Mouse (Mus musculus) macrophage (primary cell): ENCODE data around the gene Alad. TPM values are rescaled to one million over a fixed set of nuclear protein-coding genes. Genes with fewer than 3 reads are reported as not detected.
"Not testable (repeated sequence)": the region's sequence is repeated elsewhere in the genome, so short reads cannot be mapped to it uniquely, and the experiment has no call there.

Experiments used
- H3K27ac ChIP-seq: fragments of 350-480 bp; formaldehyde crosslinking; 2 replicates; pipeline ENCODE4 v1.9.0; 2021
- H3K36me3 ChIP-seq: fragments of 350-480 bp; formaldehyde crosslinking; 2 replicates; pipeline ENCODE4 v1.9.0; 2021; ENCODE audit errors: inconsistent target
- H3K4me3 ChIP-seq: fragments of 350-480 bp; formaldehyde crosslinking; 2 replicates; pipeline ENCODE4 v1.9.0; 2021; ENCODE audit errors: inconsistent target
- H3K79me2 ChIP-seq: fragments of 350-480 bp; formaldehyde crosslinking; 2 replicates; pipeline ENCODE4 v1.9.0; 2021; ENCODE audit errors: inconsistent target
- whole genome bisulfite sequencing: methylation state at CpG from one replicate; pipeline ENCODE4 v1.1.7; 2026; ENCODE audit warnings: inconsistent platforms; ENCODE audit not compliant: missing documents; 5-methylcytosine and 5-hydroxymethylcytosine counted together
- polyA plus RNA-seq: library from polyadenylated mRNA; stranded (reverse); fragments of 250-400 nt; gene quantifications from 3 replicates; pipeline ENCODE4 v1.2.4, GENCODE M21; 2018; ENCODE audit warnings: inconsistent platforms

The Alad gene
- polyA plus RNA-seq, 1 experiment from 2014 or later: 5.7 TPM

DNA sequence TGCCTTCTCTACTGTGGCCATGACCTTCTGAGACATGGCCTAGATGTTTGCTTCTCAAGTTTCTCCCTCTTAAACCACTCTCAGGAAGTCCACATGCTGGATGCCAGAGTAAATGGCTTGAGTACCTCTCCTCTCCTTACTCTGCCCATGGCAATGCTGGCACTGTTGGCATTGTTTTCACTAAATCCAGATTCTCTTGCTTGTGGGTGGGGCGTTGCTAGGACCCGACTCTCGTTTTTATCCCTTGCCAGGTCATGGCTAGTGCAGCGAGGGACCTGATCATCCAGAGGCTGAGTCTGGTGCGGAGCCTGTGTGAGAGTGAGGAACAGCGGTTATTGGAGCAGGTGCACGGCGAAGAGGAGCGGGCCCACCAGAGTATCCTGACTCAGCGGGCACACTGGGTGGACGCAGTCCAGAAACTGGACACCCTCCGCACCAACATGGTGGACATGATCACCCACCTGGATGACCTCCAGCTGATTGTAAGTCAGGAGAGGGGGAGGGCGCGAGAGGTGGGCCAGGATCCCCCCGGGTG, 33.5 kb downstream of the Alad start:
- H3K4me3 ChIP-seq: no peak overlapping the region
- WGBS: 96% methylated on average over 15 of the region's 15 CpGs
- H3K27ac ChIP-seq: no peak overlapping the region
- H3K36me3 ChIP-seq: no peaks in the 10 kb centered on the region
- H3K79me2 ChIP-seq: no peaks in the 10 kb centered on the region

DNA sequence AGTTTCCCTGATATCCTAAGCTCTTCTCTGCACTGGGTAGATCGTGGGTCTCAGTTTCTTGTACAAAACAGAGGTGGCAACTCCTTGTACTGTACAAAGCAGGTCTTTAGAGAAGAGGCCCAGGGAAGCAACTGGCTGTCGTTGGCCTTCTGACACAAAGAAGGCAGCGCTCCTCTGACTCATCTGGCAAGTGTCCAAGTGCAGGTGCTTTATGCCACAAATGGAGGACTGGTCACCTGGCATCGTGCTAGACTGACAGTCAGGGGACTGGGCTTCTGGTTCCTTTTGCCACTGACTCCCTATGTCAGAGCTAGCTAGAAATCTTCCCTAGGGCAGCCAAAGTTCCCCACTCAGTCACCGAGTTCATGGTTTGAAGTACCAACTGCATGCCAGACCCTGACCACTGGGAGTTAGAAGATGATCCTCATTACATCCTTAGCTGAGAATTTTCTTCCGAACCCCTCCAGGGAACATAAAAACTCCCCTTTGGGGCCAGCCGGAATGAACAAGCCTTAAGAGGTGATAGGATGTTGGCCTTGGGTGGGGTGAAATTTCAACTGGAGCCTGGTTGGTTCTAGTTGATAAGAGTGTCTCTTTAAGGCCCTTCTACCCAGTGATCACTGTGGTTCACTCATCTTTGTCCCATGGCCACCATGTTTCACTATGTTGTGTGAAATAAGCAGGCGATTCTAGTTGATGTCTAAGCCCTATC, 34.1 kb downstream of the Alad start:
- Histone ChIP-seq H3K4me3 (no peak overlapping the region), H3K79me2 (no peaks in the 10 kb centered on the region), H3K36me3 (no peaks in the 10 kb centered on the region), H3K27ac (no peak overlapping the region)
- WGBS: 79% methylated on average over 8 of the region's 8 CpGs

DNA sequence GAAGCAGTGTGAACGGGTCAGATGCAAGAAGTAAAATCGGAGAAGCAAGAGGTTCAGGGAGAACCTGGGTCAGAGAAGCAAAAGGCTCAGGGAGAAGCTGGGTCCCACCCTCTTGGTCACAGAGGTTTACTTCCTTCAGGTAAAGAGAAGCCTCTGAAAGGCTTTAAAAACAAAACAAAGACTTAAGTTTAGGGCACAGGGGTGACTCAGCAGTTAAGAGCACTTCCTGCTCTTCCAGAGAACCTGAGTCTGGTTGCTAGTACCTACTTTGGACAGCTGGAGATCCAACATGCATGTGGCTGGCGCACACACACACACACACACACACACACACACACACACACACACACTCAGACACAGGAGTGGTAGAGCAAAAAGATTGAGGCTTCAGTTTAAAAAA, 34.8 kb downstream of the Alad start:
- Histone ChIP-seq H3K36me3 (no peaks in the 10 kb centered on the region), H3K4me3 (no peak overlapping the region), H3K79me2 (no peaks in the 10 kb centered on the region), H3K27ac (no peak overlapping the region)
- WGBS: 48% methylated on average over 3 of the region's 3 CpGs

DNA sequence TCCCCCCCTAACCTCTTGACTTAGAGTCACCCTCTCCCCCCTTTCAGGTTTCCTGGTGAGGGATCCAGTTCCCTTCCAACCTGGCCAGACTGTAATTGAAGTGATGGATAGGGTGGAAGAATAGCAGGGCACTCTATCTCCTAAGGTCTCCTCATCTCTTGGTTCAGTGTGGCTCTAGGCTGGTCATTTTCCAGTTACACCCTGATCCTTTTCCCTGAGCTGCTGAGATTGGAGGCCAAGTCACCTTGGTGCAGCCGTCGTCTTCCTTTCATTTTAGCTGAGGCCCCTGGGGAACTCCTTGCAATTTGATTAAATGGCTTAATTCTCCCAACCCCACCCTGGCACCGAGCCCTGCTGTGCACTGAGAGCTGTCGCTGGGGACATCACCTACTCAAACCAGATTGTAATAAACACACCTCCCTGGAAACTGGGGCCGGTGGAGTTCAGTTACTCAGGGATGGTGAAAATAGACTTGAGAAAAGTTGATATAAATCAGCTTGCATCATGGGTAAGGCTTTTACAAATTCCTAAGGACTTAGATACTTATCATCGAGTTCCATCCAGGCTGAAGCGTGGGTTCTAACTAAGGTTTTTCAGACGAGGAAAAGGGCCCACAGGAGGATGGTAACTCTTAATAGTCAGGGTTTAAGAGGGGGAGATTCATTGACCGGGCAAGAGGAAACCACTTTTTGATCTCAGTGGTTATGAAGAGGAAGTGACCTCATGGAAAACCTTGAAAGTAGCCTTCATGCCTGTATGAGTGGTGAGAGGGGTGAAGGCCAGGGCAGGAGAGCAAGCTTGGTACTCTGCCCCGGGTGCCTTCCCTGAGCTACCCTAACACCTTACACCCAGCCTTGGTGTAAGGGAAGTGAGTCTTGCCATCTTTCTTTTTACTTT, 38.8 kb downstream of the Alad start:
- Histone ChIP-seq H3K79me2 (no peaks in the 10 kb centered on the region), H3K27ac (no peak overlapping the region), H3K4me3 (no peak overlapping the region), H3K36me3 (no peaks in the 10 kb centered on the region)
- 11% methylated on average over 10 of the region's 10 CpGs for WGBS

DNA sequence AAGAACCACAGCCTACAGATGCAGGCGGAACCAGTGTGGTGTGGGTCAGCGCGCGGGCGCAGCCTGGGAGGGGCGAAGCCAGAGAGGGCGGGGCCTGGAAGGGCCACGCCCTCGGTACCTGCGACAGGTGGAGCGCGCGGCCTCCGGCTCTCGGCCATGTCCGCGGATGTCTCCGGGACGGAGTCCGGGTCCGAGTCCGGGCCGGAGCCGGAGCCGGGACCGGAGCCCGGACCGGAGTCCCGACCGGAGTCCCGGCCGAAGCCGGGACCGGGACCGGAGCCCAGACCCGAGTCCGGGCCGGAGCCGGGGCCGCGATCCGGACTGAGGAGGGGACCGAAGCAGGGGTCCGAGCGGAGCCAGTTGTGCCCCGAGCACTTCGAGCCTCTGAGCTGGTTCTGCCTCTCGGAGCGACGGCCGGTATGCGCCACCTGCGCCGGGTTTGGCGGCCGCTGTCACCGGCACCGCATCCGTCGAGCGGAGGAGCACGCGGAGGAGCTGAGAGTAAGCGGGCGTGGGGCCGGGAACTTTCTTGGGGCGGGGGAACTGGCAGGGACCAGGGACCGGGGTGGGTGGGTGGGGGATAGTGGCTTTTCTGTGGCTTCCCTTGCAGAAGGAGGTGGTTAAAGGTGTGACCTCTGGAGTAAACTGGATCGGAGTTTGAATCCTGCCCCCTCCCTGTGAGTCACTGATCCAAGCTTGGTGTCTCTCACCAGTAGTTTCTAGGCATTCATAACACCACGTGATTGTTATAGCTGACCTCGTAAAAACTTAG, 39.6 kb downstream of the Alad start, which contains the start of gene Bspry:
Gene Bspry, plus strand, starts transcription at position 117 of the 772 bp plus-strand sequence.
- WGBS: 3% methylated on average over 70 of the region's 71 CpGs

DNA sequence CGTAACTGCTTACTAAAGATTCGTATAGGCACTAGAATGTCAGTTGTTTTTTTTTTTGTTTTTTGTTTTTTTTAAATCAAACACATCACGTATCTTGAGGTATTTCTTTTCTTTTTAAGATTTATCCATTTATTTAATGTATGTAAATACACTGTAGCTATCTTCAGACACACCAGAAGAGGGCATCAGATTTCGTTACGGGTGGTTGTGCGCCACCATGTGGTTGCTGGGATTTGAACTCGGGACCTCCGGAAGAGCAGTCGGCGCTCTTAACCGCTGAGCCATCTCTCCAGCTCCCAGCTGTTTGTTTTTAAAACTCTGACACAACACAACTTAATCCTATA, 40.2 kb downstream of the Alad start:
- WGBS: 9% methylated on average over 11 of the region's 11 CpGs
- not testable (repeated sequence) for H3K36me3 ChIP-seq, H3K27ac ChIP-seq, H3K79me2 ChIP-seq
- peak overlapping the region; percentile 19 for H3K4me3 ChIP-seq

More for the DNA sequence above, 39.6 kb downstream of the Alad start, which contains the start of gene Bspry:
- H3K36me3 ChIP-seq: no peaks in the 10 kb centered on the region
- H3K4me3 ChIP-seq: peak within 1 kb of the TSS; percentile 19
- H3K79me2 ChIP-seq: no peaks in the 10 kb centered on the region
- no peak within 1 kb of the TSS for H3K27ac ChIP-seq

DNA sequence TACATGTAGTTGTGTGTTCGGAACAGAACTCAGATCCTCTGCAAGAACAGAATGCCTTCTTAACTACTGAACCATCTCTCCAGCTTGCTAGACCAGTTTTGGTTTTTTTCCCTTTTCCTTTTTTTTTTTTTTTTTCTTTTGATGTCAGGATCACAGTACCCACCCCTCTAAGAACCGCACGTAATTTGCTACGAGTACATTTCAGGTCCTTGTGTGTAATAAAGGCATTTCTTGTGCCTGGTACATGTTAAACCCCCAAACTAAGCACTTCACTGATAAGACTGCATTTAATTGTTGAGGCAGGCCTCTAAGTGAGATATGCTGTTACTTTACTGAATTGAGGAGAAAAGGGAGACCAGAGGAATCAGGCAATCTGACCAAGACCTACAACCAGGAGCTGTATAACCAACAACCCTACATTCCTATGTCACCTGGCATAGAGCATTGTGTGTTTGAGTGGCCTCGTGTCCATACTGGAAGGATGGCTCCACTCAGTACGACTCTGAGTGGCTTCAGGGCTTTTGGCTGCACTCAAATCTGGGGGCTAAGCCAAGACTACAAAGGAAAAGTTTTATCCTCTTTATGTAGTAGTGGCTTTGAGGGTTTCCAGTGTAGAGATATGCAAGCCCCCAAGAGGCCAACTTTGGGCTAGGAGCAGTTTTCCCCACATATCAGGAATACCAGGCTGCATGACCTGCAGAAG, 42.0 kb downstream of the Alad start:
- WGBS: 94% methylated on average over 6 of the region's 6 CpGs
- no peak overlapping the region for H3K27ac ChIP-seq
- H3K4me3 ChIP-seq: no peak overlapping the region
- H3K79me2 ChIP-seq: no peaks in the 10 kb centered on the region
- no peaks in the 10 kb centered on the region for H3K36me3 ChIP-seq

DNA sequence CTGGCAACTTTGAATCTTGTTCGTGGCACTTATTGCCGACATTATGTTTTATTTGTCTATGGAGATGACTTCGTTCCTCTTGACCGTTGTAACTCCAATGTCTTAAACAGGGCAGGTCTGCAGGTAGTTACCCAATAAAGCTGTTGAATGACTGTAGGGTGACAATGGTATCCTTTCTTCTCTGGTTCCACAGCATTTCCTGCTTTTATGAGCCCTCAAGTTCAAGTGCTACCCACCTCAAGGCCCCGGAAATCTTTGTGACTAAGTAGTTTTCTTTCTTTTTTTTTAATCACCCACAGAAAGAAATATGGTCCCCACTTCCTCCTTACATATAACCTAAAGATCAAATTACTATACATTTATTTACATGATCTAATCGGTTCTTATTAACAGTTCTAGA, 43.9 kb downstream of the Alad start:
- no peaks in the 10 kb centered on the region for H3K36me3 ChIP-seq
- H3K4me3 ChIP-seq: no peak overlapping the region
- H3K27ac ChIP-seq: no peak overlapping the region
- WGBS: 69% methylated on average over 6 of the region's 6 CpGs
- H3K79me2 ChIP-seq: no peaks in the 10 kb centered on the region

DNA sequence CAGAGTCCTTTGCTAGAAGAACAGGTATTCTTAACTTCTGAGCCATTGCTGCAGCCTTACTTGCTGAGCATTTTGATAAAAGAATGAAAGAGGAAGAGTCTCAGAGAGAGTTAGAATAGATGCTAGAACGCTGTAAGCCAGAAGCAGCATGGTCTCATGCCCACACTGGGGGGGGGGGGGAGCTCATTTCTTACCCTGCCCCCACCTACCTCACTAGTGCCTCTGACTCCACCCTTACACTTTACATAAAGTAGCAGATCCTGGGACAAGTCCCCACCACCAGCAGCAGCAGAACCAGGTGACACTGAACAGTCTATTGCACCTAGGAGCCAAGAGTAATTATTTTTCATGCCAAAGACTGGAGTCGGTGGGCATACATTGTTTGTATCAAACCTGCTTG, 44.6 kb downstream of the Alad start:
- H3K27ac ChIP-seq: no peak overlapping the region
- 93% methylated on average over 1 of the region's 2 CpGs for WGBS
- H3K79me2 ChIP-seq: no peaks in the 10 kb centered on the region
- no peak overlapping the region for H3K4me3 ChIP-seq
- no peaks in the 10 kb centered on the region for H3K36me3 ChIP-seq

DNA sequence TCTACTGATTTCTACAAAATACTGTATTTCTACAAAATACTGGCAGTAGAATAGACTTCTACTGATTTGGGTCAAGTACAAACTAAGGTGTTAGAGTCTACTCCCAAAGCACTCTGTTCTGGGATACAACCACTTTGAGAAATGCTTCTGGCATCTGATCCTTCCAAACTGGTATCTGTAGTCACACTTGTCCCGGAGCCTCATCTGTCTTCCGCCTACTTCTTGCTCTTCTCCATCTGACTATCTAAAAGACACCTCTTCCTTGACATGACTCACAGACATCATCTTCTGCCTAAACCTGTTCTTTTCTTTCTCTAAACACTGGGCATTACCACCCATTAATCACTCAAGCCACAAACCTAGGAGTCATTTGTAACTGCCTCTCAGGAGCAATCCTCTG, 47.6 kb downstream of the Alad start:
- no peaks in the 10 kb centered on the region for H3K36me3 ChIP-seq
- H3K79me2 ChIP-seq: no peaks in the 10 kb centered on the region
- no peak overlapping the region for H3K27ac ChIP-seq
- 100% methylated on average over 2 of the region's 2 CpGs for WGBS
- H3K4me3 ChIP-seq: no peak overlapping the region

DNA sequence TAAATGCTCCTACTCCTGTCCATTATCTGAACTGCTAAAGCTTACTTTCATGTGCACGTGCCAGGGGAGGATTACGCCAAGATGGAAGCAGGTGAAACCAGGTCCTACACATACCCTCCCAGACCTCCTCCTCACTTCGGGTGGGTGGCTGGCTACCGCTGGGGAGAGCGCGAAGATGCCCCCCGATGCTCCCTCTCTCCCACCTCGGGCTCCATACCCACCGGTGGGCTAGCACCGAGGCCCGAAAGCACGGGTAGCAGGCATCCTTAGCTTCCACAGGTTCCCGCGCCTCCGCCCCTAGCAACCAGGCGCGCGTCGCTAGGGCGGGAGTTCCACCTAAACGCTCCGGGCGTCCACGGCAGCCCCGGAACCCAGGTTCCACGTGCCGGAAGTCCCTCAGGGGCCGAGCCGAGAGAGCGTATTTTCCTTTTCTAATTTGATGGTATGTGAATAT, 49.1 kb downstream of the Alad start, which contains the start of gene Wdr31:
Gene Wdr31, minus strand, starts transcription at position 299 of the 454 bp plus-strand sequence.
- Histone ChIP-seq H3K79me2 (no peaks in the 10 kb centered on the region), H3K27ac (no peak within 1 kb of the TSS), H3K36me3 (no peaks in the 10 kb centered on the region), H3K4me3 (peak within 1 kb of the TSS; percentile 22)
- WGBS: 2% methylated on average over 29 of the region's 30 CpGs

DNA sequence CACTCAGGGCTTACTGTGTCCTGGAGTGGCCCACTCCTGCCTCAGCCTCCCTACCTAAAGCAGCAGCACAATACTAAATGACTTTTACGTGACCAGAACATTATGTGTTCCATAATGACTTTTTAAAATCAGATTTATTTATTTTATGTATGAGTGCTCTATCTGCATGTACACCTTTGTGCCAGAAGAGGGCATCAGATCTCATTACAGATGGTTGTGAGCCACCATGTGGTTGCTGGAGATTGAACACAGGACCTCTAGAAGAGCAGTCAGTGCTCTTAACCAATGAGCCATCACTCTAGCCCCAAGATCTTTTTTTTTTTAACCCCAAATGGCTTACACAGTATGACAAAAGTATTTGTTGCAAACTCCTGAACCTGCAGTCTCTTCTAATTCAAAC, 51.6 kb downstream of the Alad start:
- Histone ChIP-seq H3K27ac (no peak overlapping the region), H3K4me3 (no peak overlapping the region), H3K79me2 (no peaks in the 10 kb centered on the region), H3K36me3 (no peaks in the 10 kb centered on the region)
- WGBS: 100% methylated on average over 1 of the region's 1 CpGs

DNA sequence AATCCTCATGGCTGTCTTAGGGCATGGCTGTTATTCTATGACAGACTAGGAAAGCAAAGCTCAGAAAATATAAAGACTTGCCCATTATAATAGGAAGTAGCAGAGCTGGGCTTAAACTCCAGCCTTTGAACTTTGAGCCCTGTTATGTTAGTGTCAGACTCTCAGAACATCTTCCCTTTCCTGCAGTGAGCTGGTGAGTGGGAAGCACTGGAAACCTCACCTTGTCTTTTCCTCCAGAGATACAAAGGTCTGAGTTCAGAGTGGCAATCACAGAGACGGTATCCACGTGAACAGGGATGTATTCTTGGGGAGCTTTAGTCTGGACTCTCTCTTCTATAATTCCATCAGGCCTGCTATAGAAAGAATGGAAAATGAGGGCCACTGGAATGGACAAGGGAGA, 56.6 kb downstream of the Alad start:
- 100% methylated on average over 2 of the region's 2 CpGs for WGBS
- Histone ChIP-seq H3K4me3 (no peak overlapping the region), H3K79me2 (no peaks in the 10 kb centered on the region), H3K36me3 (no peaks in the 10 kb centered on the region), H3K27ac (no peak overlapping the region)

DNA sequence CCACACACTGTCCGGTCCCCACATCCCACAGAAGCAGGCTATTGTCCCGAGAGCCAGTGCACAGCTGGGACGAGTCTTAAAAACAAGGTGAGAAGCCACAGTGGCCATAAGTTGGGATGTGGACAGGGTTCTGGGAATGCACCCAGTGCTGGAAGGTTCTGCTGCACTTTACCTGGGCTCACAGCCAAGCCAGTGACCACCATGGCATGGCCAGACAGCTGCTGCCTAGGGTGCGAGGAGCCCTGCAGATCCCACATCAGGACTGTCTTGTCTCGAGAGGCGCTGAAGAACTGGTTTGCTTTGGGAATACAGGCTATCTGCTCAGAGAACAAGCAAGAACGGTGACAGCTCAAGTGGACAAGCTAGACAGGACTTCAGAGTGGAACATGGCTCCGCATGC, 59.4 kb downstream of the Alad start:
- Histone ChIP-seq H3K4me3 (no peak overlapping the region), H3K27ac (no peak overlapping the region), H3K36me3 (no peaks in the 10 kb centered on the region), H3K79me2 (no peaks in the 10 kb centered on the region)
- WGBS: 95% methylated on average over 8 of the region's 8 CpGs
